Mouse (Mus musculus) G1E (cell line): ENCODE measurements at regions not wholly inside any gene's neighbourhood (a gene's known extent, or its start where the extent isn't known, plus 50 kb on each side); places are given as distances from the start of the nearest gene placed in this dataset.

Experiments
- ATAC-seq: 2 replicates; pipeline ENCODE4 v1.8.0; 2016; ENCODE audit warnings: mild to moderate bottlenecking; ENCODE audit not compliant: insufficient number of reproducible peaks, poor library complexity, low FRiP score, severe bottlenecking; ENCODE audit errors: extremely low read depth
- DNase-seq: peaks from one replicate; pipeline ENCODE4 v3.0.0; 2012; ENCODE audit warnings: low spot score
- H3K27me3 ChIP-seq: 2 replicates; pipeline ENCODE4 v1.6.1; 2012; ENCODE audit warnings: mild to moderate bottlenecking, low read length, inconsistent platforms; ENCODE audit not compliant: insufficient read depth
- H3K36me3 ChIP-seq: replicated peaks from 2 replicates; pipeline ENCODE3; 2012; ENCODE audit warnings: mild to moderate bottlenecking, inconsistent platforms
- H3K4me1 ChIP-seq: 2 replicates; pipeline ENCODE4 v1.6.1; 2012; ENCODE audit warnings: low read depth, low read length, inconsistent platforms, mixed read lengths; ENCODE audit not compliant: insufficient read depth
- H3K4me3 ChIP-seq: 2 replicates; pipeline ENCODE4 v1.5.1; 2012; ENCODE audit warnings: low read depth, mild to moderate bottlenecking, inconsistent platforms, low read length, moderate library complexity, mixed read lengths
- H3K9me3 ChIP-seq: replicated peaks from 2 replicates; pipeline ENCODE4 v1.6.1; 2012; ENCODE audit warnings: inconsistent platforms
- CTCF ChIP-seq: IDR thresholded peaks from 2 replicates; pipeline ENCODE4 v1.5.1; 2012; ENCODE audit warnings: low read depth, low read length, inconsistent platforms, mixed read lengths
- GATA1 ChIP-seq: IDR thresholded peaks from 2 replicates; pipeline ENCODE4 v1.6.1; 2012; ENCODE audit warnings: borderline replicate concordance, low read length, inconsistent platforms, mixed read lengths
- GATA2 ChIP-seq: IDR thresholded peaks from 2 replicates; pipeline ENCODE4 v1.6.1; 2012; ENCODE audit warnings: low read depth, low read length, inconsistent platforms, borderline replicate concordance
- POLR2AphosphoS5 ChIP-seq: IDR thresholded peaks from 2 replicates; pipeline ENCODE4 v1.6.1; 2012; ENCODE audit warnings: low read depth, low read length, inconsistent platforms; ENCODE audit not compliant: insufficient replicate concordance
- TAL1 ChIP-seq: conservative IDR thresholded peaks from 2 replicates; pipeline ENCODE4 v1.6.1; 2012; ENCODE audit warnings: low read depth, low read length, inconsistent platforms, mixed read lengths

DNA sequence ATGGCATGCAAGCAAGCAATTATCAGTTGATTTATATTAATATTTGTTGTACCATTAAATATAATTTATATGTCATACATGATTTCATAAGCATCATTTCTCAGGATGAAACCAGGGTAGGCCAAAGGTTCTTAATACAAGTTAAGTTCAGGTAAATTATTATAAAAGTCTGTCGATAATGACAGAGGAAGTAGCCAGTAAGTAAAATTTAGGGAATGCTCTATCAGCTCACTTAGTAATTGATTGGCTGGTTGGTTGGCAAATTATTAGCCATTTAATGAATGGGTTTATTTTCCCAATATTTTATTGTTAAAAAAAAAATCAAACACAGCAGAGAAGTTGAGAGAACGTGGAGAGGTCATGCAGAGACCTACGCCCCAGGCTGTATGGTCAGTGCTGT lies 105.8 kb upstream of the Cadm1 start:
- DNase-seq (no peak), ATAC-seq (no peak)
- Histone ChIP-seq H3K4me1 (no peaks in the 10 kb centered on the region), H3K4me3 (no peak overlapping the region), H3K27me3 (no peaks in the 10 kb centered on the region; the same call in 1 of the 2 replicates), H3K36me3 (no peaks in the 10 kb centered on the region), H3K9me3 (peaks cover 12% of the 10 kb centered on the region)
- TF ChIP-seq TAL1, result no peak
- TF ChIP-seq GATA2, result no peak
- TF ChIP-seq GATA1, result no peak

GRCm38 (mm10) chr9:47426712-47427111 lies 103.3 kb upstream of the Cadm1 start:
- no peak for ATAC-seq

DNA sequence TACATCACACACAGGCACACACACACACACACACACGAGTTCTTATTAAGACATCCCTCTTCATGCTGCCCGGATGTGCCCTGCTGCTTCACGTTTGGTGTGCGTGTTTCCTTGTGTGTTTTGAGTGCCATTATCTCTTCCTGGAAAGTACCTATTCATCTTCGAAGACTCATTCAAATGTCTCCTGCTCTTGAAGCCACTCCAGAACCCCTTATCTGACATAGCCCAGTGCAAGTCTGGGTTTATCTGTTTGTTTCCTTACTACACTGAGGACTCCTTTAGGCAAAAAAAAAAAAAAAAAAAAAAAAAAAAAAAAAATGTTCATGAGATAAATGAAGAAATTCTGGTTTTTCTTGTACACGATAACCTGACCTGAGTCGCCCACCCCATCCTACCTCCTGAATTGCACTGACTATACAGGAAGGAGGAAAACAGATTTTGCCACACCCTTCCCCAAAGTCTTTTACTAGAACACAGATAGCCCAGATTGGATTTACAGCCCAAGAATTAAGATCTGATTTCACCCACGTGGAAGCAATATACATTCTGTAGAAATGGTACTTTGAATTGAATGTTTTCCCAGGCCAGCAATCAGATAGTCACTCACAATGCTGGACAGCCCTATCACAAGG lies 101.1 kb upstream of the Cadm1 start:
- TF ChIP-seq GATA2 (no peak), POLR2AphosphoS5 (no peak), CTCF (no peak), GATA1 (no peak), TAL1 (no peak)
- DNase-seq (no peak), ATAC-seq (no peak)
- no peaks in the 10 kb centered on the region for H3K36me3 ChIP-seq
- peaks cover 6% of the 10 kb centered on the region; the same call in 1 of the 2 replicates for H3K9me3 ChIP-seq
- no peaks in the 10 kb centered on the region for H3K4me1 ChIP-seq
- H3K4me3 ChIP-seq, result no peak overlapping the region
- no peaks in the 10 kb centered on the region for H3K27me3 ChIP-seq

More at GRCm38 (mm10) chr9:47426712-47427111, 103.3 kb upstream of the Cadm1 start:
- Histone ChIP-seq H3K4me3 (no peak overlapping the region), H3K27me3 (no peaks in the 10 kb centered on the region; the same call in 1 of the 2 replicates), H3K4me1 (no peaks in the 10 kb centered on the region), H3K9me3 (peaks cover 11% of the 10 kb centered on the region), H3K36me3 (no peaks in the 10 kb centered on the region)
- DNase-seq, result no peak
- TF ChIP-seq GATA2 (no peak), GATA1 (no peak), POLR2AphosphoS5 (no peak), CTCF (no peak), TAL1 (no peak)

DNA sequence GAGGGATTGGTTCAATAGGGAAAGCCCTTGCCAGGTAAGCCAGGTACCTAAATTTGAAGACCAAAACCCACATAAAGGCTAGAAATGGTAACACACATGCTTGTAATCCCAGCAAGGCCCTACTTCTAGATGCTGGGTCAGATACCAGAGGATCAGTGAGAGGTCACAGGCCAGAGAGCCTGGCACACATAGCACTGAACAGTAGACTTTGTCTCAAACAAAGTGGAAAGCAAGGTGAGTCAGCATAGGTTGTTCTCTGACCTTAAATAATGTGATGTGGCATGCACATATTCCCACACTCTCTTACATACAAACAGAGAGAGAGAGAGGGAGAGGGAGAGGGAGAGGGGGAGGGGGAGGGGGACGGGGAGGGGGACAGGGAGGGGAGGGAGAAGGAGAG lies 100.3 kb upstream of the Cadm1 start:
- Histone ChIP-seq H3K27me3 (no peaks in the 10 kb centered on the region), H3K9me3 (peaks cover 9% of the 10 kb centered on the region), H3K36me3 (no peaks in the 10 kb centered on the region), H3K4me1 (no peaks in the 10 kb centered on the region), H3K4me3 (no peak overlapping the region)
- TF ChIP-seq GATA1 (no peak), POLR2AphosphoS5 (no peak), GATA2 (no peak), TAL1 (no peak), CTCF (no peak)
- ATAC-seq (no peak), DNase-seq (no peak)

DNA sequence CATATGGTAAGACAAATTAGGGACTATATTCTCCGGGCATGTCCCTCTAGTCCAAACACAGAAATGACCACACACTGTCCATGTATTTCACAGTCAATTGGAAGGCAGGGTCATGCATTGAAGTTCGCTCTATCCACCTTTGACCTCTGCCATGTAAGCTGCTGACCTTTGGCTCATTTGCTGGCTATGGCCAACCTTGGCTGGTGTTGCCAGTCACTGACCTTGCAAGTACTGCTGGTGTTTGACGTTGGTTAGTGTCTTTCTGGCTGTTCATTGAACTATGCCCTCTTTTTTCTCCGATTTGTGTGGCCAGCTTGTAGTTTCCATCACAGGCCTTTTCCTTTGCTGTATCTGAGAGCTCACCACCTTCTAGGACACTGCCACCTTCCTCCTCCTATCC lies 97.3 kb upstream of the Cadm1 start:
- no peak for ATAC-seq
- Histone ChIP-seq H3K36me3 (no peaks in the 10 kb centered on the region), H3K9me3 (peaks cover 17% of the 10 kb centered on the region), H3K4me1 (no peaks in the 10 kb centered on the region), H3K27me3 (peaks cover 3% of the 10 kb centered on the region; the same call in 1 of the 2 replicates), H3K4me3 (no peak overlapping the region)
- TF ChIP-seq GATA1 (no peak), GATA2 (no peak), TAL1 (no peak), CTCF (no peak), POLR2AphosphoS5 (no peak)
- no peak for DNase-seq

DNA sequence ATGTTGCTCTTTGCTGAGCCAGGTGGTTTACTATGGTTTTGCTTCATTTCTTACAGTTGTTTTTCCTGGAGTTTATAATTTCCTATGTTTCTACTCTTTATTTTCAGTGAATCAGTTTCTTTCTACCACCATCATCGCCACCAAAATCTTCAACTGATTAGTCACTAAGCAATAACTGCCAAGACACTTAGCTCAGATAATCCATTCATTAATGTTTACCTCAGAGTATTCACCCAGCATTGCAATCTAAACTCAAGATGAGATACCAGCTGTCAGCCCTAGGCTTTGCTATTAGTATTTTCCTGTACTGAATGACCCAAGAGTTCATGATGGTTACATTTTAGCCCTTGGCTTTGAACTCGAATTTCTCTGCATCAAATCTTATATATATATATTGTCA lies 96.8 kb upstream of the Cadm1 start:
- Histone ChIP-seq H3K9me3 (peaks cover 17% of the 10 kb centered on the region), H3K27me3 (peaks cover 3% of the 10 kb centered on the region; the same call in 1 of the 2 replicates), H3K4me3 (no peak overlapping the region), H3K36me3 (no peaks in the 10 kb centered on the region), H3K4me1 (no peaks in the 10 kb centered on the region)
- no peak for DNase-seq
- TF ChIP-seq CTCF (no peak), TAL1 (no peak), POLR2AphosphoS5 (no peak), GATA1 (no peak), GATA2 (no peak)
- no peak for ATAC-seq
